Mouse (Mus musculus) brain, adult 2 months (tissue): ENCODE measurements at regions not wholly inside any gene's neighbourhood (a gene's known extent, or its start where the extent isn't known, plus 50 kb on each side); places are given as distances from the start of the nearest gene placed in this dataset.
"Not testable (repeated sequence)": the region's sequence is repeated elsewhere in the genome, so short reads cannot be mapped to it uniquely, and the experiment has no call there.

ENCODE experiments used
- DNase-seq: peaks from one replicate; pipeline ENCODE4 v3.0.0; 2011; ENCODE audit warnings: low read depth, low spot score

GRCm38 (mm10) chr6:13763636-13764035 is 76.1 kb downstream of the Gpr85 start:
- DNase-seq, result not testable (repeated sequence)

GRCm38 (mm10) chr6:13759431-13759830 is 80.3 kb downstream of the Gpr85 start:
- DNase-seq, result peak; percentile 16

GRCm38 (mm10) chr6:13758946-13759345 is 80.8 kb downstream of the Gpr85 start:
- DNase-seq, result peak; percentile 75

GRCm38 (mm10) chr6:13748931-13749638 is 71.3 kb upstream of the Bmt2 start:
- DNase-seq, result no peak

DNA sequence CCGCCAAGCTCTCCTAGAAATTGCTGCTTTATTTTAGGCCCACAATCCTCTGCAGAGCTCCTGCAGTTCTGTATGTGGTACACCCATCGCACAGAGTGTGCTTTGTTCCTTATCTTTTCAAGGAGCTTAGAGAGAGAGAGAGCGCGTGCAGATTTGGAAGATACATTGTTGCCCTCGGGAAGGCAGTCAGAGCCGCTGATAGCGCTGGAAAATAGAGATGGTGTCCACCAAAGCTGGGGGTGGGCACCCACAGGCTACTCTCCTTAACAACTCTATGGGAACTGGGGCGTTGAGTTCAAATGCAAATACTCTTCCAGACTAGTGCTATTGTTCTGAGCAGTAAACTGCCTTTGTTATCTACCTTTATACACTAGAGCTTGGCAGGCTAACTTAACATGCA is 70.2 kb upstream of the Bmt2 start:
- peak; percentile 13 for DNase-seq

DNA sequence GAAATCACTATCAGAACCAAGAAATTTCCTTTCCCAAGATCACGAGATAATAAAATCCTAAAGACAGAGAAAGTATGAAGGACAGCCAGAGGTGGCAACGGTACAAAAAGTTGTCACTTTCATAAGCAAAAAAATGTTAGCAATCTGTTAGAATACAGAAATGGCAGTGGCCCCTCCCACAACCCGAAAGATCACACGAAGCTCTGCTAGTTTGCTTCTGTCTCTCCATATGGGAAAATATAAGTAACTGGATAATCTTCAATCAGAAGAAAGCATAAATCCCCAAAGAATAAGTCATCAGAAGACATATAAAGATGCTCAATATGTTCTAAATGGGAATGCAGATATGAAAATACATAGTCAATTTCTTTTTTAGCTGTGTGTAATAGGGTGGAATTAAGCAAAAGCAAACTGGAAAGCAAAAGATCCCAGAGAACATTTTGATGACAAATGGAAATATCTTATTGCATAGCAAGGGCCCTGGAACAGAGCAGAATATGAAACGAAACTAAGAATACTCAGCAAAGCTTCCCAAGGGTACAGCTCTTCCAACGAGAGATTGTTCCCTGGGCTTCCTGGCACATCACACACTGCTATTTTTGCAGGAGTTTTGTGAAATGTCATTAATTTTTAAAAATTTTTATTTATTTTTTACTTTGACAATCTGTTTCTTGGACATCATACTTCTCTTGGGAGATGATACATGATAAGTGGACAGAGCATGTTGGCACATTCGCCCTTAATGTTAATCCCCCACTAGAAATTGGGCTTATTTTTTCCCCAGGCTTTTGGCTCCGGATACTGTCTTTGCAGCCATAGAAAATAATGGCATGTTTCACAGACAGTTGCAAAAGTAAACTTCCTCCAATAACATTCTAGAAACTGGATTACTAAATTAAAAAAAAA is 69.1 kb upstream of the Bmt2 start:
- peak; percentile 37 for DNase-seq
